Mouse (Mus musculus): ENCODE measurements at regions not wholly inside any gene's neighbourhood (a gene's known extent, or its start where the extent isn't known, plus 50 kb on each side); places are given as distances from the start of the nearest gene placed in this dataset.

GRCm38 (mm10) chr4:78494117-78494516 lies 282.4 kb upstream of the Ptprd start:
- Histone ChIP-seq H3K27ac (ENCODE audit: low read depth, low read length) (no peak overlapping the region), H3K27me3 (ENCODE audit: control insufficient read depth, insufficient read depth, low read length) (no peaks in the 10 kb centered on the region), H3K36me3 (ENCODE audit: control insufficient read depth, insufficient read depth, low read length) (no peaks in the 10 kb centered on the region), H3K4me2 (replicated peaks; ENCODE audit: low read depth, low read length) (no peak overlapping the region), H3K9ac (ENCODE audit: low read depth, low read length) (no peak overlapping the region), H3K4me3 (ENCODE audit: low read depth, low read length) (no peak overlapping the region), H3K4me1 (replicated peaks; ENCODE audit: control insufficient read depth, insufficient read depth, low read length) (no peaks in the 10 kb centered on the region), H3K9me3 (ENCODE audit: control insufficient read depth, low read length) (no peaks in the 10 kb centered on the region)
- no peak for ATAC-seq (ENCODE audit: low FRiP score)
- WGBS, result 90% methylated on average over 1 of the region's 1 CpGs
- no peak for DNase-seq (ENCODE audit: low spot score)

- 80% methylated on average over 1 of the region's 1 CpGs for WGBS
- Histone ChIP-seq H3K9ac (ENCODE audit: low read depth, low read length) (no peak overlapping the region), H3K4me1 (replicated peaks; ENCODE audit: control insufficient read depth, insufficient read depth, low read length) (no peaks in the 10 kb centered on the region), H3K36me3 (ENCODE audit: control insufficient read depth, insufficient read depth, low read length) (no peaks in the 10 kb centered on the region), H3K4me2 (replicated peaks; ENCODE audit: low read depth, low read length) (no peak overlapping the region), H3K9me3 (ENCODE audit: control insufficient read depth, low read length) (no peaks in the 10 kb centered on the region), H3K27ac (ENCODE audit: low read depth, low read length) (no peak overlapping the region), H3K4me3 (ENCODE audit: low read depth, low read length) (no peak overlapping the region), H3K27me3 (ENCODE audit: control insufficient read depth, insufficient read depth, low read length) (no peaks in the 10 kb centered on the region)
- no peak for ATAC-seq (ENCODE audit: low FRiP score)
- no peak for DNase-seq (ENCODE audit: low spot score)
Measured at GRCm38 (mm10) chr4:78466591-78466990, 254.8 kb upstream of the Ptprd start.

- ATAC-seq (ENCODE audit: low FRiP score), result peak; percentile 59; the same call in 1 of the 2 replicates
- DNase-seq (ENCODE audit: low spot score), result no peak
- H3K4me1 ChIP-seq (replicated peaks; ENCODE audit: control insufficient read depth, insufficient read depth, low read length), result no peaks in the 10 kb centered on the region
- no peaks in the 10 kb centered on the region for H3K36me3 ChIP-seq (ENCODE audit: control insufficient read depth, insufficient read depth, low read length)
- H3K9me3 ChIP-seq (ENCODE audit: control insufficient read depth, low read length), result no peaks in the 10 kb centered on the region
- no peak overlapping the region for H3K4me3 ChIP-seq (ENCODE audit: low read depth, low read length)
- H3K4me2 ChIP-seq (replicated peaks; ENCODE audit: low read depth, low read length), result no peak overlapping the region
- H3K9ac ChIP-seq (ENCODE audit: low read depth, low read length), result no peak overlapping the region
- WGBS, result 76% methylated on average over 4 of the region's 4 CpGs
- no peak overlapping the region for H3K27ac ChIP-seq (ENCODE audit: low read depth, low read length)
- H3K27me3 ChIP-seq (ENCODE audit: control insufficient read depth, insufficient read depth, low read length), result no peaks in the 10 kb centered on the region
Measured at GRCm38 (mm10) chr4:78456284-78456683, 244.5 kb upstream of the Ptprd start.

- Histone ChIP-seq H3K9ac (ENCODE audit: low read depth, low read length) (no peak overlapping the region), H3K27ac (ENCODE audit: low read depth, low read length) (no peak overlapping the region), H3K4me2 (replicated peaks; ENCODE audit: low read depth, low read length) (no peak overlapping the region), H3K4me1 (replicated peaks; ENCODE audit: control insufficient read depth, insufficient read depth, low read length) (no peaks in the 10 kb centered on the region), H3K27me3 (ENCODE audit: control insufficient read depth, insufficient read depth, low read length) (no peaks in the 10 kb centered on the region), H3K9me3 (ENCODE audit: control insufficient read depth, low read length) (no peaks in the 10 kb centered on the region), H3K36me3 (ENCODE audit: control insufficient read depth, insufficient read depth, low read length) (no peaks in the 10 kb centered on the region), H3K4me3 (ENCODE audit: low read depth, low read length) (no peak overlapping the region)
- 79% methylated on average over 1 of the region's 1 CpGs for WGBS
- DNase-seq (ENCODE audit: low spot score), result no peak
- ATAC-seq (ENCODE audit: low FRiP score), result no peak
Measured at GRCm38 (mm10) chr4:78417153-78417552, 205.4 kb upstream of the Ptprd start.

GRCm38 (mm10) chr4:78389406-78389805 lies 177.6 kb upstream of the Ptprd start:
- no peaks in the 10 kb centered on the region for H3K9me3 ChIP-seq (ENCODE audit: control insufficient read depth, low read length)
- no peak for DNase-seq (ENCODE audit: low spot score)
- ATAC-seq (ENCODE audit: low FRiP score), result no peak

GRCm38 (mm10) chr4:78355162-78355561 lies 143.4 kb upstream of the Ptprd start:
- DNase-seq (ENCODE audit: low spot score), result no peak
- Histone ChIP-seq H3K9ac (ENCODE audit: low read depth, low read length) (no peak overlapping the region), H3K36me3 (ENCODE audit: control insufficient read depth, insufficient read depth, low read length) (no peaks in the 10 kb centered on the region), H3K27me3 (ENCODE audit: control insufficient read depth, insufficient read depth, low read length) (no peaks in the 10 kb centered on the region), H3K4me3 (ENCODE audit: low read depth, low read length) (no peak overlapping the region), H3K27ac (ENCODE audit: low read depth, low read length) (no peak overlapping the region), H3K4me1 (replicated peaks; ENCODE audit: control insufficient read depth, insufficient read depth, low read length) (no peaks in the 10 kb centered on the region), H3K4me2 (replicated peaks; ENCODE audit: low read depth, low read length) (no peak overlapping the region), H3K9me3 (ENCODE audit: control insufficient read depth, low read length) (no peaks in the 10 kb centered on the region)
- WGBS, result 81% methylated on average over 5 of the region's 5 CpGs
- no peak for ATAC-seq (ENCODE audit: low FRiP score)

More at GRCm38 (mm10) chr4:78389406-78389805, 177.6 kb upstream of the Ptprd start:
- Histone ChIP-seq H3K27me3 (ENCODE audit: control insufficient read depth, insufficient read depth, low read length) (no peaks in the 10 kb centered on the region), H3K4me1 (replicated peaks; ENCODE audit: control insufficient read depth, insufficient read depth, low read length) (no peaks in the 10 kb centered on the region), H3K36me3 (ENCODE audit: control insufficient read depth, insufficient read depth, low read length) (no peaks in the 10 kb centered on the region), H3K4me3 (ENCODE audit: low read depth, low read length) (no peak overlapping the region), H3K27ac (ENCODE audit: low read depth, low read length) (no peak overlapping the region), H3K9ac (ENCODE audit: low read depth, low read length) (no peak overlapping the region), H3K4me2 (replicated peaks; ENCODE audit: low read depth, low read length) (no peak overlapping the region)
- WGBS, result 92% methylated on average over 1 of the region's 1 CpGs

GRCm38 (mm10) chr4:78335777-78336176 lies 124.0 kb upstream of the Ptprd start:
- no peak for ATAC-seq (ENCODE audit: low FRiP score)
- Histone ChIP-seq H3K4me3 (ENCODE audit: low read depth, low read length) (no peak overlapping the region), H3K4me2 (replicated peaks; ENCODE audit: low read depth, low read length) (no peak overlapping the region), H3K27me3 (ENCODE audit: control insufficient read depth, insufficient read depth, low read length) (no peaks in the 10 kb centered on the region), H3K9ac (ENCODE audit: low read depth, low read length) (no peak overlapping the region), H3K4me1 (replicated peaks; ENCODE audit: control insufficient read depth, insufficient read depth, low read length) (no peaks in the 10 kb centered on the region), H3K27ac (ENCODE audit: low read depth, low read length) (no peak overlapping the region), H3K9me3 (ENCODE audit: control insufficient read depth, low read length) (no peaks in the 10 kb centered on the region), H3K36me3 (ENCODE audit: control insufficient read depth, insufficient read depth, low read length) (no peaks in the 10 kb centered on the region)
- WGBS, result 86% methylated on average over 1 of the region's 1 CpGs
- no peak for DNase-seq (ENCODE audit: low spot score)

- no peak for ATAC-seq (ENCODE audit: low FRiP score)
- no peak overlapping the region for H3K4me2 ChIP-seq (replicated peaks; ENCODE audit: low read depth, low read length)
Measured at GRCm38 (mm10) chr4:78288506-78288905, 76.7 kb upstream of the Ptprd start.

More at GRCm38 (mm10) chr4:78288506-78288905, 76.7 kb upstream of the Ptprd start:
- no peaks in the 10 kb centered on the region for H3K36me3 ChIP-seq (ENCODE audit: control insufficient read depth, insufficient read depth, low read length)
- no peak for DNase-seq (ENCODE audit: low spot score)
- H3K4me1 ChIP-seq (replicated peaks; ENCODE audit: control insufficient read depth, insufficient read depth, low read length), result no peaks in the 10 kb centered on the region
- H3K4me3 ChIP-seq (ENCODE audit: low read depth, low read length), result no peak overlapping the region
- no peaks in the 10 kb centered on the region for H3K27me3 ChIP-seq (ENCODE audit: control insufficient read depth, insufficient read depth, low read length)
- no peak overlapping the region for H3K27ac ChIP-seq (ENCODE audit: low read depth, low read length)
- no peak overlapping the region for H3K9ac ChIP-seq (ENCODE audit: low read depth, low read length)
- H3K9me3 ChIP-seq (ENCODE audit: control insufficient read depth, low read length), result no peaks in the 10 kb centered on the region

Data from hindbrain, embryonic 11.5 days (tissue).